Mouse (Mus musculus) urinary bladder, adult 2 months (tissue): ENCODE data around the gene Kcnj5. TPM values are rescaled to one million over a fixed set of nuclear protein-coding genes. Genes with fewer than 3 reads are reported as not detected.

Experiments used
- DNase-seq: peaks from one replicate; pipeline ENCODE4 v3.0.0; 2022; ENCODE audit warnings: low spot score
- polyA plus RNA-seq: library from polyadenylated mRNA; depleted of rRNA; stranded (reverse); fragments of >200 nt; gene quantifications from 2 replicates; pipeline ENCODE4 v1.2.3, GENCODE M21; 2012; rRNA removed

Gene Kcnj5
- polyA plus RNA-seq, 1 experiment: 0.26 TPM

DNA sequence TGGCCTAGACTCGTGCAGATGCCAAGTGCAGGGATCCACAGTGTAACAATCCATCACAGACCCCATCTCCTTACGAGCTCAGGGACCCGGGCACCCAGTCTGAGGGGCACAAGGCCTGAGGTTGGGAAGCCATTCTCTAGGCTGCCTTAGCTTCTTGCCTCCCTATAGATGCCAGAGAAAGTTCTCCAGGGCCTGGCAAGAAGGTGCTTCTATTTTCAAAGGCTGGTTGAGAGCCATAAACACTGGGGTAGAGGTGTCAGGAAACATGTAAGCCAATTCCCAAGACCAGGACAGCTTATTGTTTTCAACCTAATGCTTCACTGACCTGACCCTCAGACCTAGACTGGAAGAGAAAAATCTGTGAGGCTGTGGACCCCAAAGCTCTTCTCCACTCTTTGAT lies 28.2 kb downstream of the Kcnj5 start:
- no peak for DNase-seq

DNA sequence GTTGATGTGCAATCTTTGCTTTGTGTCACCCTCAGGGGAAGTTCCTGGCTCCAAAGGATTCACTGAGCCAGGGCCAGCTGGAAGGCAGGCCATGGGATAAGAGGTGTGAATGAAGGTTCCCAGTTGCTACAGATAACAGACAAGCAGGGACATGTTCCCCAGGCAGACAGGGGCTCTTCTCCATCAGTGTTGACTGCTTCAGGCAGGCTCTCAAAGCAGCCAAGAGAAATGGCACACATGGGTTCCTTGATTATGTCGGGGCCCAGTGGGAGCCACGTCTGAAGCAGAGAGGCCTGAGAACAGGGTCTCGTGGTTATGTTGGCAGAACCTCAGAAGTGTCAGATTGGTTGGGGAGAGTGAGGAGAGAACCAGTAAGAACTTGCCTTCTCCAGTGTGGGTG lies 30.1 kb downstream of the Kcnj5 start:
- no peak for DNase-seq

DNA sequence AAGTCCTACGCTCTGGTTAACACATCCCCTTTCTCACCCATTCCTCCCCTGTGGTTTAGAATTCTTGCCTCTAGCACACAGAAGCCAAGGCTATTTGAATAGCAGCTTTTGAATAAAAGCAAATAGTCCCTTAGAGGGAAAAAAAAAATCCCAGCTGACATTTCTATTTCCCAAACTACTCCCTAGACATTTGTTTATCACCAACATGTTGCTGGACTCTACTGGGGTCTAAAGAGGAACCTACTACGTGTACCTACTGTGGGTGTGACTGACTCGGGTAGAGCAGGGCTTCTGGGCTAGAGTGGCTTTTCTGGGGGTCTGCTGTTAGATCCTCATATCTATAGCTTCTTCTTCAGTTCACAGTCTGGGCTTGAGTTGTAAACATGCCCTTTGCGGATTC lies 31.9 kb downstream of the Kcnj5 start:
- no peak for DNase-seq

DNA sequence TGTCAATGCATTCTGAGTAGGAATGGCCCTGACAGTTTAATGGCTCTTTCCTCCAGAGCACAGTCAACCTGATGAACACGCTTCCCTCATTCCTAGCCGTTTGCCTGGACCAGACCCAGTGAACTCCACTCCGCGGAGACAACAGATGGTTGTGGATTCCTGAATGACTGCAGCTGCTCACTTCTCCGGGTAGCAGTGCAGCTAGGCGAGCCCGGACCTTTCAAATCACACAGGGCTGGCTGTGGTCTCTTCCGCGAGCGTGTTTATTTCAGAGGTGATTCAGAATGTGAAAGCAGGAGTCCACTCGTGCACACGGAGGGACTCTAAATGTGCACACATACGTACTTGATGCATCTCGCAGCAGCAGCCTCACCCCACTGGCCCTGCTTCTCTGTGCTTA lies 32.4 kb downstream of the Kcnj5 start:
- no peak for DNase-seq

DNA sequence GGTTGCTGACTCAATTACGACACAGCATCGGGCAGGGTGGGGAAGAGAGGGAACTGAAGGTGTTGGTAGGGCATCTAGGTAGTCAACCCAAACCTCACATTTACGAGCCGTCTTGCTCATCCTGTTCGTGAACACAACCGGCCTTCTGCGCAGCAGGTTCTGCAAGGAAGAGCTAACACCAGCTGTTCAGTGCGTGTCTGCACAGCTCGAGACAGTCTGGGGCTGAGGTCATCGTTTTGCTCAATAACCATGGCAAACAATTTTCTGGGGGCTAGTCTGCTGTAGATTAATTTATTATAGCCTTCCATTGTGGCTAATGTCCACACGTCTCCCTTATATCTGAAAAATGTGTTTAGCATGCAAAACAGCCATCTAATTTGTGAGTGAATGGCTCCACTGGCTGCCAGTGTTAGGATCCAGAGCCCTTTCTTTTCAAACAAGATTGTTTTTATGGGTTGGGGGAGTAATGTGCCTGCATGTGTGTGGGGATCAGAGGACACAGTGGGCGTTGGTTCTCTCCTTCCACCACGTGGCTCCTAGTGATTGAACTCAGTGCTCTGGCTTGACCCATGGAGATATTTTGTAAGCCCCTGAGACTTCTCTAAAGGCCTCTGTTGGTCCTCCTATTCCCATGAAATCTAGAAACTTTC lies 41.5 kb downstream of the Kcnj5 start:
- no peak for DNase-seq

DNA sequence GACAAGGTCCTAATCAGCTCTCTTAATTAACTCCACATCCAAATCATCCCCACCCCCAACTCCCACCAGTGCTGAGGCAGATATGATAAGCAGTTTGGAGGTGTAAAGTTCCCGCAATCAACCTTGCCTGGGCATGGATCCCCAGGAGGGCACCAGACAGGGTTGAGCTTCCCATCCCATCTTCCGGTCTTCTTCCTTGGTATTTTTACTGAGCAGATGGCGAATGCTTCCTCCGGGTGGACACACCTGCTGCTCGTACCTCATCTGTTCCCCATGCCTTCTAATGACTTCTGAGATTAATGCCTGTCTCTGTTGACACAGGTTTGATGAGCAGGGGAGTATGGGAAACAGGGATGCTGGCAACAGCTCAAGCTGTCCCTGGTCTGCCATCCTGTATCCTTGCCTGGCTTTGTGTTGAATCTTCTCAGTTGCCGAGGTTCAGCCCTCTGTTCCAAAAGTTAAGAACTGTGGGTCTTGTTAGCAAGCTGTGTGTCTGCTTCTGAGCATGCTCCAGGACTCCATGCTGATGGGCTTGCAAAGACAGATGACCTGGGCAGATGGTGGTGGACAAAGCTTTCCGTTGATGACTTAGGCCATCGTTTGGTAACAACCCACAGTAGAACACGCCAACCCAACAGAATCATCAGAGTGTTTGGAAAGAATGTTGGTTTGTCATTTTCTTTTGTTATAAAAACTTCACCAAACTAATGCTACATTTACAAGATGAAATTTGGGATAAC lies 48.9 kb downstream of the Kcnj5 start:
- no peak for DNase-seq

DNA sequence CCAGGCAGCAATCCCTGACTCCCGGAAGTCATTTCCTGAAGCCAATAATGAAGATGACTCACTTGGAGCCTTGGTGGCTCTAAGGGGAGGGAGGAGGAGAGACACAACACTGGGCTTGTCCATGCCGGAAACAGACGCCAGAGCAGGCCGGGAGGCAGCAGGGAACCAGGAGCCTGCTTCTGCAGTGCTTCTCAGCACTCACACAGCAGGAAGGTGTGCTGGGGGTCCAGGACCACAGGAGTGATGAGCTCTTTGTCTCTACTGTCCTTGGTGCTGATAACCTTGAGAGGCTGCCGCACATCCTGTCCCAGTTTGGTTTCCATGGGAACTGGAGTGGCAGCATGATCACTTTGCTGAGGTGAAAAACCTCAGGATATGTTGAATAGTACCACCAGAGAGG lies 51.5 kb downstream of the Kcnj5 start:
- no peak for DNase-seq

DNA sequence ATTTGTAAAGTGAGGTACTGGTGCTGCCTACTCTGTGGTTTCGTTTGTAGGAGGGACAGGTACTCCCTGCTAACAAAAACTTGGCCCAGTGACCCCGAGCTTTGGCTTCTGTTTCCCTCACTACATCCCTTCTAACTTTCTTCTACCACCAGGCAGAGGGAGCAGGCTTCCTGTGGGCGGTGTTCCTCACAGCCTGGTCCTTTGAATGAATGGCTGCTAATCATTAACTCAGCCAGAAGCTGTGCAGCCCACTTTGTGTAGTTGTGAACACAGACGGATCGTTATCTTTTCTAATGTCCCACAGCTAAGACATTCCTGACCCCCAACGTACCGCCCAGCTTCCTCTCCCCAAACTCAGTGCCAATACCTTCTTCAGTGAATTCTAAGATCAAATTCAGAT lies 52.5 kb downstream of the Kcnj5 start:
- DNase-seq: no peak

DNA sequence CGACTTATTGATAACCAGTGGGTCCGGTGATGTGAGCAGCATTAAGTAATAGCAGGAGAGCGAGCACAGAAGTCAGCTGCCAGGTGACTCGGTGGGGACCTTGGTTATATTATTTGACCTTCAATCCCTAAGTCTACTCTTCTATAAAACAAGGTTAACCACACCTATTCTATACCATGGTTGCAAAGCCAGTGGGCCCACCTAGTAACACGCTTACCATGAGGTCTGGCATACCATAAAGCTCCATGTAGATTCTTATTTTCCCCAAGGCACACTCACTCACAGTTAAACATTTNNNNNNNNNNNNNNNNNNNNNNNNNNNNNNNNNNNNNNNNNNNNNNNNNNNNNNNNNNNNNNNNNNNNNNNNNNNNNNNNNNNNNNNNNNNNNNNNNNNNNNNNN lies 60.6 kb downstream of the Kcnj5 start:
- DNase-seq: no peak

DNA sequence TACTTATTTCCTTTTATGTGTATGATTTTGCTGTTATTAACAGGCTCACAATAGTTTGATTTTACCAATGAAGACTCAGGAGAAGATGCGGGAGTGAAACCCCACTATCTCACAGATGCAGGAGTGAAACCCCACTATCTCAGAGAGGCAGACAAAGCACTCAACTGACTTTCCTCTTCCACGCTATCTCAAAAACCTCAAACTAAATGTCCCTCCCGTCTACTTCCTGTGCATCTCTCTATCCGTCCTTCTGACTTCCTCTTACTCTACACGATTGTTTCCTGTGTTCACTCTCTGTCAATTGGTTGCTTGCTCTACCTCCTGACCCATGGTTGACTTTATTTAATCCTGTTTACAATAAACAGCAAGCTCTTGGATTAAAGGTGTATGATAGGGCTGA lies 63.7 kb downstream of the Kcnj5 start:
- DNase-seq: no peak

DNA sequence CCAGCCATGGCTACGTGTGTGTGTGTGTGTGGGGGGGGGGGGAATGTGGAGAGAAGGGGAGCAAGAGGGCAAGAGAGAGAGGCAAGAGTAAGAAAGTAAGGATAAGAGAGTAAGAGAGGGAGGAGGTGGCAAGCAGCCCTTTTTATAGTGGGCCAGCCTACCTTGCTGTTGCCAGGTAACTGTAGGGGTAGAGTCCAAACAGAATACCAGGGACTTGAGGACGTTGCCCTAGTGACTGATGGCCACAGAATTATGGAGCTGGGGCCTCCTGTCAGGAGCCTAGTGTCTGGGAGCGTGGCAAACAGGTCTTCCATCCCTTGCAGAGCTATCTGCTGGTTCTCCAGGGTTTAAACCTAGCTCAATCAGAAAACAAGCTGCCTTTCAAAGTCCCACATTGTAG lies 64.4 kb downstream of the Kcnj5 start:
- DNase-seq: no peak

DNA sequence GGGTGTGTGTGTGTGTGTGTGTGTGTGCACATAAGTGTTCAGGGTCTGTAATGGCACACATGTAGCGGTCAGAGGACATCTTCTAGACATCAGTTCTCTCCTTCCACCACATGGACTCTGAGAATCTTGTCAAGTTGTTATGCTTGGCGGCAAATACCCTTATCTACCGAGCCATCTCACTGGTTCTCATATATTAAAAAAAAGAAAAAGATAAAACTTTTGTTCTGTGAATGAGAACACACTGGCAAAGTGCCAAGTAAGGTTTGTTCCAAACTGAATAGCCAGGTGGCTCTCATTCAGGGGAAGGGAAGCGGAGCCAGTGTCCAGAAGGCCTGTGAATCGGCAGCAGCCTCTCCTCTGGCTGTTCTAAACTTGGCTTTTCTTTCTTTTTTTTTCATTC lies 66.1 kb downstream of the Kcnj5 start:
- no peak for DNase-seq

DNA sequence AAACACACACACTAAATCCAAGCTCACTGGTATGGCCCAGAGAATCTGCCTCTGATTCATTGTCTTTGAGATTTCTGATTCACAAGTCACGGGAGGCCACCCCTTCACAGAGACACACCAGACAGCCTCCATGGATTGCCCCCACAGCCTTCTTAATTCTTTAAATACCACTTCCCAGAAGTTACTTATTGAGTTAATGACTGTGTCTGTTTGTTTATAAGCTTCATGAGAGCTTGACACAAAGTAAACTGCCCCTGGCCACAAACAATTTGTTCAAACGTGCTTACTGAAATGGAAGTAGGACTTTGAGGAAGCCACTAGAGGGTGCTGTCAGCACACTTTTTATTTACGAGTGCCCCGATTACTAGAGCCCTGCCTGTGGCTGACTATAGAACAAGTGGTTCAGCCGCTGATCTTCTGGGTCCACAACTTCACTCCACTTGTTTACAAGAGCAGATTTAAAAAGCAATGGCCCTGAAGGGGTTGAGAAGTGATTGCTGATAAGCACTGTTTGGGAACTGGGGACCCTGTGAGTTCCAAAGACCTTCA lies 72.2 kb downstream of the Kcnj5 start:
- DNase-seq: no peak

Other genes with a start within 250 kb of the Kcnj5 start
- 4.4 and 11.8 TPM in 2 replicates for gene Arhgap32, start 228.2 kb downstream of the Kcnj5 start, polyA plus RNA-seq
- gene Kcnj1, start 28.1 kb upstream of the Kcnj5 start, polyA plus RNA-seq: not detected in 2 replicates
- 6.0 and 7.6 TPM in 2 replicates for gene Fli1, start 198.5 kb upstream of the Kcnj5 start, polyA plus RNA-seq